Mouse (Mus musculus) megakaryocyte, embryonic 14.5 days (primary cell): ENCODE results near the gene Vps8. TPM values are rescaled to one million over a fixed set of nuclear protein-coding genes. Genes with fewer than 3 reads are reported as not detected.

ENCODE experiments used
- H3K27me3 ChIP-seq: replicated peaks from 2 replicates; pipeline ENCODE3; 2012; ENCODE audit warnings: inconsistent platforms
- H3K36me3 ChIP-seq: replicated peaks from 2 replicates; pipeline ENCODE3; 2012; ENCODE audit warnings: low read length, inconsistent platforms, mixed read lengths
- H3K4me1 ChIP-seq: 2 replicates; pipeline ENCODE4 v1.6.1; 2012; ENCODE audit warnings: inconsistent platforms
- H3K4me3 ChIP-seq: replicated peaks from 2 replicates; pipeline ENCODE3; 2012; ENCODE audit warnings: moderate library complexity, mild to moderate bottlenecking, inconsistent platforms
- H3K9me3 ChIP-seq: 2 replicates; pipeline ENCODE4 v1.6.1; 2012; ENCODE audit warnings: inconsistent platforms
- FLI1 ChIP-seq: IDR thresholded peaks from 2 replicates; pipeline ENCODE4 v1.6.1; 2012; ENCODE audit warnings: low read length, inconsistent platforms, mixed read lengths
- GATA1 ChIP-seq: IDR thresholded peaks from 3 replicates; pipeline ENCODE4 v1.6.1; 2012; ENCODE audit warnings: mixed read lengths, low read length, inconsistent platforms, borderline replicate concordance
- polyA plus RNA-seq: library from polyadenylated mRNA; stranded (reverse); fragments of >175 nt; gene quantifications from 2 replicates; pipeline ENCODE4 v1.2.3, GENCODE M21; 2012; ENCODE audit warnings: low replicate concordance; ENCODE audit not compliant: insufficient read depth

Gene Vps8
- polyA plus RNA-seq, 1 experiment = 73.6 TPM

DNA sequence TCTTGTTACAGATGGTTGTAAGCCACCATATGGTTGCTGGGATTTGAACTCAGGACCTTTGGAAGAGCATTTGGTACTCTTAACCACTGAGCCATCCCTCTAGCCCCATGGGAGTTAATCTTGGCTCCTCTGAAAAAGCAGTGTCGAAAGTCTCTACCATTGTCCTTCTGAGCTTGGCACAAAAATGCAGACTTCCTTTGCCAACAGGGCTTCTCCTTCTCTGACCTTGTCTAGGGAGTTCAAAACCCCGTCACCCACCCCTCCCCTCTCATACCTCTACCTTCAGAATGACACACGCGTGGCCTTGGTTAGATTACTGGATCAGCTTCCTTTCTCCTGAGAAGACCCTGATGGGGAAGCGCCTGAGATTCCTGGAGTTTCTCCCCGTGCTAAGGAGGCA is 71.8 kb downstream of the Vps8 start:
- peaks cover 5% of the 10 kb centered on the region for H3K9me3 ChIP-seq
- H3K36me3 ChIP-seq = peaks cover 60% of the 10 kb centered on the region
- no peak overlapping the region for H3K4me3 ChIP-seq
- TF ChIP-seq GATA1 (no peak), FLI1 (no peak)
- H3K27me3 ChIP-seq = no peaks in the 10 kb centered on the region
- peaks cover 20% of the 10 kb centered on the region for H3K4me1 ChIP-seq

DNA sequence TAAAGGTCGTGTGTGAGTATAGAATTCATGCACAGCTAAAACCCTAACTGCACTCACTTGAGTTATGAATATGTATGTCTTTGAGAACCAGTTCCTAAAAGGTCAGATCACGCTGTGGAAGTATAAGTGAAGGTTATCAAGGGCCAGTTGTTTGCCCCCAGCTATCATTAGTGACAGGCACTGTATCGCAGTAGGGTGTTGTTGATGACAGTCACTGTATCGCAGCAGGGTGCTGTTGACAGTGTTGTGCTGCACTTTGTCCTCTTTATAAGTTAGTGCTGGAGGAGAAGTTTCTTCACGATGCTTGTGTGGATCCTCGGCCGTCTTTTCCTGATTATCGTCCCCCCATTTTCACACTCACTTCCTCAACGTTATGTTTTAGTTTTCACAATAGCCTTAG is 73.9 kb downstream of the Vps8 start:
- H3K9me3 ChIP-seq = peaks cover 5% of the 10 kb centered on the region
- H3K4me1 ChIP-seq = peaks cover 22% of the 10 kb centered on the region

DNA sequence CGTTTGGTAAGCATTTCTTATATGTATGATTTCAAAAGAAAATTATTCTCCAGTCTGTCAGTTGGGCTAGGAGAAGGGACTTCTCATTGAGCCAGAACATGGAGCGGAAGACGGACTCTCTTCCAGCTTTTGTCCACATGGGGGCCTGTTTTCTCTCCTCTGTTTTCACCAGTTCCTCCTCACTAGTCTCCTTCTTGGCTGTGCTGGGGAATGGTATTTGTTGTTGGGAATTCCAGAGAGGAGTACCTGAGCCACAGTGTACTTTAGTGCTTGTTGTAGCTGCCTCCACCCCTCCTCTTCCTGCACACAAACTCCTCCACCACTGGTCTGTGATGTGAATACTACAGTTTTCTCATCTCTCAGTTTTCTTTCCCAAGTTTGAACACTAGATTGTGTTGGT is 74.7 kb downstream of the Vps8 start:
- Histone ChIP-seq H3K27me3 (no peaks in the 10 kb centered on the region), H3K4me3 (no peak overlapping the region), H3K4me1 (peaks cover 22% of the 10 kb centered on the region), H3K9me3 (peaks cover 5% of the 10 kb centered on the region), H3K36me3 (peaks cover 79% of the 10 kb centered on the region)
- TF ChIP-seq GATA1 = no peak
- TF ChIP-seq FLI1 = no peak

More for the DNA sequence above, 73.9 kb downstream of the Vps8 start:
- TF ChIP-seq GATA1 (no peak), FLI1 (no peak)
- H3K4me3 ChIP-seq = no peak overlapping the region
- no peaks in the 10 kb centered on the region for H3K27me3 ChIP-seq
- peaks cover 77% of the 10 kb centered on the region for H3K36me3 ChIP-seq

DNA sequence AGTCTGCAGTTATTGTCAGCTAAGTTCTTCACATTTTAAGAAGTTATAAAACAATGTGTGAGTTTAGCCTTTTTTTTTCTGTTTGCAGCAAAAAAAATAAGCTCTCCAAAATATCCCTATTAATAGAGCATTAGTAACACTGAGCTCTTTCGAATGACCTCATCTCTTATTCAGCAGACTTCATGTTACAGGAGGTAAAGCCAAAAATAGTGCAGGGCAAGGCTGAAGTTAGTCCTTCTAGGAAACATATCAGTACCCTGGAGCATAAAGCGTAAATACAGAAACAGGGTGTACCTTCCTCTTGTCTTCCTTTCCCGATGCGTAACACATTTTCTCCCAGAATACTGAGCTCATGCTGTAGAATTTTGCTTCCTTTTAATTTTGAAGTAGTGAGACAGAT is 76.1 kb downstream of the Vps8 start:
- peaks cover 78% of the 10 kb centered on the region for H3K36me3 ChIP-seq
- H3K9me3 ChIP-seq = peaks cover 5% of the 10 kb centered on the region
- H3K27me3 ChIP-seq = no peaks in the 10 kb centered on the region
- no peak overlapping the region for H3K4me3 ChIP-seq
- no peak for TF ChIP-seq FLI1
- TF ChIP-seq GATA1 = no peak
- H3K4me1 ChIP-seq = peaks cover 19% of the 10 kb centered on the region

DNA sequence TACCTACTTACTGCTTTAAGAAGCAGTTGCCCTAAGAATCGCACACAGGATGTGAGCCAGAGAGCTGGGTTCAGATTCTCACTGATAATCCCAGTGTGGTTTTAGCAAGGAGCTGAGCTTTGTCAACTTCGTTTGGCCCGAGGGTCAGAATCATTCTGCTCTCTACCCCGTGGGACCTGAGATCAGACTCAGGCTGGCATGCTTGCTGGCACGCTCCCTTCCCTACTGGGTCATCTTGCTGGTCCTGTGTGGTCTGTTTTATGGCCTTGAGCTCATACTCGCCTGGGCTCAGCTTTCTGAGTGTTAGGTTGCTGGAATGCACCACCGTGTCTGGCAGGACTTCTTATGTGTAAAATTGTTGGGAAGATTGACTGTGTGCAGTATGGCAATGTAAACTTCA is 76.7 kb downstream of the Vps8 start:
- no peak overlapping the region for H3K4me3 ChIP-seq
- peaks cover 18% of the 10 kb centered on the region for H3K4me1 ChIP-seq
- TF ChIP-seq FLI1 (no peak), GATA1 (no peak)
- no peaks in the 10 kb centered on the region for H3K27me3 ChIP-seq
- H3K36me3 ChIP-seq = peaks cover 79% of the 10 kb centered on the region
- peaks cover 5% of the 10 kb centered on the region for H3K9me3 ChIP-seq

DNA sequence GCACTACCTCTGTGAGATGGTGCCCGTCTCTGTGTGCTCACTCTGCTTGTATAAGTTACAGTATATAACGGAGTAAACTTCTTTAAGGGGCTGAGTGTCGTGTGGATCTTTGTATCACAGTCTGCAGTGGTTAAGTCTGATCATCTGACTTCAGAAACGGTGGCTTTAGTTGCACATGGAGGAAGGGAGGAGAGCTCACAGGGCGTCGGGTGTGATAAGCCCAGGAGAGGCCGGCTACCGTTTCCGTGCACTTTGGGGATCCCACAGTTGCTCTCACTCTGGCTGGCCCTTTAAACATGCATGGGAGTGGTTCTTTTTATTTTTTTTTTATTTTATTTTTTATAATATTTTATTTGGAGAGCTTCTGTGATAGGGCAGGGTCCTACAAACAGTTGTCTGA is 95.9 kb downstream of the Vps8 start:
- H3K9me3 ChIP-seq = no peaks in the 10 kb centered on the region
- no peaks in the 10 kb centered on the region for H3K27me3 ChIP-seq
- peaks cover 63% of the 10 kb centered on the region for H3K36me3 ChIP-seq
- peaks cover 18% of the 10 kb centered on the region for H3K4me1 ChIP-seq
- TF ChIP-seq FLI1 (no peak), GATA1 (no peak)
- no peak overlapping the region for H3K4me3 ChIP-seq

DNA sequence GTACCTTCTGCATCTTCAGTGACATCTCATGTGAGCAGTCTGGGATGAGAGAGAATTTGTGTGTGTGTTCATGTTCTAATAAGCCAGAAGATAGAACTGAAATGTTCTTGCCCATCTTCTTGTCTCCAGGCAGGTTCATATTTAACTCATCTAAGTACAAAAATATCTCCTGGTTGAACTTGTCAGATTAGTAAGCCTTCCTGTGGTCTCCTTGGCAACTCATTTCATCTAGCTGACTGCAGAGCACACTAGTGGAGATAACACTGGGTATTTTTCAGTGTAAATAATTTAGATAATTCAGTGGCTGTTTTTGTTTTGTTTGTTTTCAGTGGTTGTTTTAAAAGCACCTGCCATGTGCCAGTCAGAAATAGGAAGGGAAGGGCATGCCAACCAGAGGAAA is 96.9 kb downstream of the Vps8 start:
- H3K36me3 ChIP-seq = peaks cover 67% of the 10 kb centered on the region
- H3K4me3 ChIP-seq = no peak overlapping the region
- no peaks in the 10 kb centered on the region for H3K9me3 ChIP-seq
- H3K4me1 ChIP-seq = peaks cover 27% of the 10 kb centered on the region
- no peaks in the 10 kb centered on the region for H3K27me3 ChIP-seq
- TF ChIP-seq GATA1 = no peak
- TF ChIP-seq FLI1 = no peak

DNA sequence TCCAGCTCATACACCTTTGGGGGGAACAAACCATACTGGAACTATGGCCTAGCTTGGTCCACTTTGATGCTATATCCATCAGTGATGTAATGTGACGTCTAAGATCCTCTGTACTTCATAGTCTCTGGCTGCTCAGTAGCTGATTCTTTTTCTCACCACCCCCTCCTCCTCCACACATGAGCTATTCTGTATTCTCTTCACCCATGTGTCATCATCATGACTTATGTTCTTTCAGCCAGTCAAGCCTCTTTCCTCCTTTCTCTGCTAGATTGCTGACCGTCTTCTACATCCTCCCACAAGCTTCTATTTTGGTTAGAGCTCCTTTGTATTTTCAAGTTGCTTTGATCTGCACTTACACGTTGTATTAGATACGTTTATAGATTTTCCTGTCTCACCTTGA is 100.8 kb downstream of the Vps8 start:
- H3K4me3 ChIP-seq = no peak overlapping the region
- peaks cover 45% of the 10 kb centered on the region for H3K4me1 ChIP-seq
- H3K9me3 ChIP-seq = no peaks in the 10 kb centered on the region
- TF ChIP-seq GATA1 (no peak), FLI1 (no peak)
- H3K27me3 ChIP-seq = no peaks in the 10 kb centered on the region
- H3K36me3 ChIP-seq = peaks cover 80% of the 10 kb centered on the region

DNA sequence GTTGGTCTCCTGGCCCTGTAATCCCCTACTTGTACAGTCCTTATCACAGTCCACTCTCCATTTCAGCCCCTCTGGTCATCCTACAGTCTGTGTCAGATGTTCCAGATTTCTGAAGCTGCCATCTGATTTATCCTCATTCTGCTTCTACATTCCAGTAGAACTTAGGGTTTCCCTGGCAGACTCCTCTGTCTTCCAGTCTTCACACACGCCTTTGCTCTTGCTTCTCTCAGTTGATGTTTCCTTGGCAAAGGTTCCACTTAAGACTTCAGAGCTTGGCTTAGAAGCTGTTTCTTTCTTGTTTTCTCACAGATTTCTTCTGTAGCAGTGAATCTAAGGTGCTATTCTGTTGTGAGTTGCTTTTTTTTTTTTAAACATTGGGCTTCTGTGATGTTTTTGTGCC is 102.5 kb downstream of the Vps8 start:
- H3K36me3 ChIP-seq = peaks cover 82% of the 10 kb centered on the region
- TF ChIP-seq GATA1 = no peak
- TF ChIP-seq FLI1 = no peak
- no peaks in the 10 kb centered on the region for H3K9me3 ChIP-seq
- peaks cover 34% of the 10 kb centered on the region for H3K4me1 ChIP-seq
- no peak overlapping the region for H3K4me3 ChIP-seq
- no peaks in the 10 kb centered on the region for H3K27me3 ChIP-seq

DNA sequence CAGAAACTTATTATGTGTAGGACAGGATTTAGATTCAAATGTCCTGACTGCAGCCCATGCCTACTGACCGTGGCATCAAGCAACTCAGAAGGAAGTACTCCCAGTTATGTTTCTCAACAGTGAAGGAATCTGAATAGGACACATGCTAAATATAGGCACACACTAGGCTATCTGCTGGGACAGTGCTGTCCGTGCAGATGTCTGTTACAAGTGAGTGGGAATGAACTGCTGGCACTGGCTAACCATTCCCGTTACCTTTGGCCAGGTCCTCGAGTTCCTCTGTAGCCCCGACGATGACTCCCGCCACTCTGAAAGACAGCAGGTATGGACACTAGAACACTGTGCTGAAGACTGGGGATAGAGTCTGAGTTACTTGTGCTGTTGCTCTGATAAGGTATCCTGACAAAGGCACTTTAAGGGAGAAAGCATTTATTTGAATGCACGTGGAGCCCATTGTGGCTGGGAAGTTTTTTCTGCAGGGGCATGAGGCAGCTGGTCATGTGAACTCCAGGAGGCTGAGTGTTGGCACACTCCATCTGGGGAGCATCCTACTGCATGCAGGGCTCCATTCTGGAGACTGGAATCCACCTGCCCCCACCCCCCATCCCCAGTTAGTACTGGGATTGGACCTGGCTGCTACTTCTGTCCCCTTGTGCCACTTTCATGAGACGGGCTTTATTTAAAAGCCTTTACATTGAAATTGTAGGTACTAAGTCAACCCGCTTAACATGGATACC is 104.5 kb downstream of the Vps8 start:
- H3K4me1 ChIP-seq = peaks cover 54% of the 10 kb centered on the region
- H3K36me3 ChIP-seq = peaks cover 80% of the 10 kb centered on the region
- TF ChIP-seq FLI1 (no peak), GATA1 (no peak)

DNA sequence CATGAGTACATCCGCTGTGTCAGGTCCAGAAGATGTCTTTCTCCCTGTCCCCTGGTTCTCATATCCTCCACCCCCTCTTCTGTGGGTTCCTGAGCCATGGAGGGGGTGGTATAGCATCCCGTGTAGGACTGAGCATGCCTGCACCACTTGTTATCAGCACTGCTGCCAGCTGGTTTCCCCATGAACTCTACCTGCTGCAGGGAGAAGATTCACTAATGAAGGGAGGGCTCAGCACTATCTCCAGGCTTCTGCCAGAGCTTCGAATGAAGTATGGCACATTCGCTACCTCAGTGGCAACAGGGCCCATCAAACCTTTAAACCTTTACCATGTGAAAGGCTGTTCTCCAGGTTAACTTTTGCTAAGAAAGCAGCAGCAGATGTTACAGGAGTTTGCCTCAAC is 110.6 kb downstream of the Vps8 start:
- H3K4me3 ChIP-seq = no peak overlapping the region
- H3K36me3 ChIP-seq = peaks cover 87% of the 10 kb centered on the region
- TF ChIP-seq GATA1 (no peak), FLI1 (no peak)
- H3K9me3 ChIP-seq = no peaks in the 10 kb centered on the region
- no peaks in the 10 kb centered on the region for H3K27me3 ChIP-seq
- peaks cover 32% of the 10 kb centered on the region for H3K4me1 ChIP-seq

More for the DNA sequence above, 104.5 kb downstream of the Vps8 start:
- Histone ChIP-seq H3K27me3 (no peaks in the 10 kb centered on the region), H3K4me3 (no peak overlapping the region), H3K9me3 (no peaks in the 10 kb centered on the region)
